Mouse (Mus musculus): ENCODE results near the gene Rrp1. TPM values are rescaled to one million over a fixed set of nuclear protein-coding genes. Genes with fewer than 3 reads are reported as not detected.

Rrp1 gene
- total RNA-seq (2021): 100 to 1,000 TPM; 186 to 194 TPM
- long read RNA-seq, experiment 1, partial matches to known transcripts: 14 of 33 reads
- long read RNA-seq, experiment 1, other reads (novel, unspliced or antisense): 18 of 33 reads
- long read RNA-seq, experiment 2, partial matches to known transcripts: 12 of 26 reads
- long read RNA-seq, experiment 2, other reads (novel, unspliced or antisense): 14 of 26 reads

DNA sequence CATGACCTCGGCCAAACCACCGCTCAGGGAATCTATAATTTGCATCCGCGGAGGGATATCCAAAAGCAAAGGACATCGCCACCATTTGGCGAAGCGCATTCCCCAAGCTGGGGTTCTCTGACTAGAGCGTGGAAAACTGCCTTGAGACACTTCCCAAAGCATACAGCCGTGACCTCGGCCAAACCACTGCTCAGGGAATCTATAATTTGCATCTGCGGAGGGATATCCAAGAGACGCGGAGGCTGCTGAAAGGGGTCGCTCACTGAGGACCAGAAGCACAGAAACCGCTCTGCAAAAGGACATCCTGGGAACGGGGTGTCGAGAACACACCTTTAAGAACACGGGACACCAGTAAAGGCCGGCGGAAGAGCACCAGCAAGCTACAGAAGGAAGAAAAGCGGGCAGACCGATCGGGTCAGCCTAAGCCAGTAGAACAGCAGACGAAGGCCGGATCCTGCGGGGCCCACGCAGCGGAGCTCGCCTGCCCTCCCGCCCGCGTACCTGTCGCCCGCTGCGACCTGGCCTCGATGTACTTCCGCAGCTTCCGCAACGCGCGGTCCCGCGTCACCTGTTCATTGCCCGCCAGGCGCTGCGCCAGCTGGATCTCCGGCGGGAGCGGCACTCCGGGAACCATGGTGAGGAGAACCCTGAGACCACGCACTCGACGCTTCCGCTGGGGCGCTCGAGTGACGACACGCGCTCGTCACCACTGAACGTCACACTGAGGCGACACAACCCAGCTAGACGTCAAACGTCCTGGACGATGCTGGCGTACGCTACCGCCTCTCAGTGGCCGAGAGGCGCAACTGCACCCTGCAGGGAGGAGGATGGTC lies at the start of gene Rrp1:
Gene Rrp1 (minus strand): TSS at position 725 of the 833 bp plus-strand sequence.
- DNase-seq: peak; percentile 96

GRCm38 (mm10) chr10:78461767-78462166 lies 48.9 kb upstream of the Rrp1 start:
- DNase-seq: no peak

DNA sequence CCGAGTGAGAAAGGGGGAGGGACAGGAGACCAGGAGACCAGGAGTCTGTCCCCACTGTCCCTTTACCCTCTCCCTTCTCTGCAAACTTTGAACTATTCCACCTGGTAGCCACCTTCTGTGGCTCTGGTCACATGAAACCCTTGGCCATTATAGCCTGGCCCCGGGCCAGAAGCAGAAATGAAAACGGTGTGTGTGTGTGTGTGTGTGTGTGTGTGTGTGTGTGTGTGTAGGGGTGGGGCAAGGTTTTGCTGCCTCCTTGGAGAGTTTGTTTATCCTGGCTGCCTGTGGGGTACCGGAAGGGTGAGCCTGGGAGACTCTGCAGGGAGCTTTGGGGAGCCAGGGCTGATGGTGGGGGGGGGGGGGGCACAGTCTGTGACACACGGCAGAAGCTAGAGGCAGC lies 47.6 kb upstream of the Rrp1 start:
- DNase-seq: no peak

DNA sequence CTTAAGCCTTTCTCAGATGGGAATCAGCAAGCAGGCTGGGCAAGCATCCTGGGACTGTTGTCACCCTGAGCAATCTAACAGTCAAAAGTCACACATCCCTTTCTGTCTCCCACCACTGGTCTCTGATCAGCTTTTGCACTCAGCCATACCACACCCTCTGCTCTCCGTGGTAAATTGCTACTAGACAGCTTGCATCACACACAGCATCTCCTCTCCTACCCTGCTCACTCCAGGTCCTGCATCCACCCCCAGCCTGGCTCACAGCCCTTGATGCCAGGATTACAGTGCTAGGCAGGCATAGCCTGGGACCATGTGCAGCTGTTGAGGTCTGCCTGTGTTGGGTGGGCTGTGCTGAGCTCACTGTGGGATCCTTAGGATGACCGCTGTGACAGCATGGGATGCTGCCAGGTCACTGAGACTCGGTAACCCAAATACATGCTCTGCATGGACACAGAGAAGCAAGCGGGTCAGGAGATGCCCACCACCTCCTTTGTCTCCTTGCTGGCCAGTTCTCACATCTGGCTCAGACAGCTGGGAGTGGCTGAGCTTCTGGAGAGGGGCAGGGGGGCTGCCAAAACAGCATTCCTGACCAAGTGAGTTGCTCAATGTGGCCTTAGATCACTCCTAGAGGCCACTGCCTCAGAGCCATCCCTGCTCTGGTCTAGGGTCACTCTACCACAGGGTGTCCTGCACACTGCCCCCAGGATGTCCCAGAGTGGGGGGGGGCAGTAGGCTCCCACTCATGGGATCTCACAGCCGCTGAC lies 45.7 kb upstream of the Rrp1 start:
- no peak for DNase-seq

- peak; percentile 73 for DNase-seq
Measured at GRCm38 (mm10) chr10:78457495-78458347, 44.9 kb upstream of the Rrp1 start.

GRCm38 (mm10) chr10:78456696-78457095 lies 43.9 kb upstream of the Rrp1 start:
- DNase-seq: no peak

DNA sequence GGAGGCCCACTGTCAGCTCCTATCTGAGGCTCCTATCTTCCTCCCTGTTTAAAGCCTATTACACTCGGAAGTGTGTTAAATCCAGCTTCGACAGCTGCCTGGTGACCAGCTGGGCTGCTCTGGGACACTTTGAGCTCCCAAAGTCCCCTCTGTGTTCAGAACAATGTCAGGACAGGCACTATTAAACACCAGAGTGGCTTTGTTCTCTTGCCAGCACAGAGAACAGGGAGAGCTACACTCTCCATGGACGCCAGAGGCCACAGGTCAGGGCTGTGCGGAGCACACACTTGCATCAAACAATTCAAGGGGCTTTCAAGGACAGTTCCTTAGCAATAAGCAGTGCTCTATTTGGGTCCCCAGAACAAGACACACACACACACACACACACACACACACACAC lies 39.8 kb upstream of the Rrp1 start:
- peak; percentile 58 for DNase-seq

GRCm38 (mm10) chr10:78450761-78451160 lies 37.9 kb upstream of the Rrp1 start:
- DNase-seq: no peak

- DNase-seq: no peak
Measured at GRCm38 (mm10) chr10:78447396-78447795, 34.6 kb upstream of the Rrp1 start.

- no peak for DNase-seq
Measured at GRCm38 (mm10) chr10:78446195-78446594, 33.4 kb upstream of the Rrp1 start.

DNA sequence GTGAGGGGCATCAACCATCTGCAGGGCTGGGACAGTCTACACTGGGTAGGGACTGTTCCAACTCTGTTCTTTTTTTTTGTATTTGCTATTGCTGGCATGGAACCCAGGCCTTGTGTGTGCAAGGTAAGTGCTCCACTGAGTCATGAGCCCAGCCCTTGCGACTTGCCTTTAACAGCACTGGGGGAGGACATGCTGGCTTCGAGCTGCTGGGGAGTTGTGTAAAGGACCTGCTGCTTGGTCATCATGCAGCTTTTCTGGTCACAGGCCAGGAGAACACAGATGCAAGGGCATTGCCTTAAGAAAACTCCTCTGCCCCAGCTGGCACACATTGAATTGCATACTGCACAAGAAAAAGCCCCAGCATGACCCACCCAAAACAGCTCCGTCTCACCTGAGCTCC lies 29.4 kb upstream of the Rrp1 start:
- DNase-seq: no peak

DNA sequence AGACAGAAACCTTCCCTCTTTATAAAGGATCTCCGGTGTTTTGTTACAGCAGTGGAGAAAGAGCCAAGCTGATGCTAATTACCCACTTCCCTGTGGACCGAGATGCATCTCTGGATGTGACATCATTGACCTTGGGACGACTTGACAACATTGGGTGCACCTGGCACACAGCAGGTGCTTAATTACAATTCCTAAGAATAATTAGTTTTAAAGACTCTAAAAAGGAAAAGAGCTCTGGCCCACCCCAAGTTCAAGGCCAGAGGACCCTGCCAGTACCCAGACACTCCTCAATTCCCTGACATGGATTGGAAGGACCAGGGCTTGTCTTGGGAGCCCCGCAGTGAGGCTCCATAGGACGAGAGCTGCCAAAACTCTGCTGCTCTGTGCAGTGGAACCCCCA lies 28.8 kb upstream of the Rrp1 start:
- DNase-seq: no peak

GRCm38 (mm10) chr10:78440812-78441211 lies 28.0 kb upstream of the Rrp1 start:
- no peak for DNase-seq

DNA sequence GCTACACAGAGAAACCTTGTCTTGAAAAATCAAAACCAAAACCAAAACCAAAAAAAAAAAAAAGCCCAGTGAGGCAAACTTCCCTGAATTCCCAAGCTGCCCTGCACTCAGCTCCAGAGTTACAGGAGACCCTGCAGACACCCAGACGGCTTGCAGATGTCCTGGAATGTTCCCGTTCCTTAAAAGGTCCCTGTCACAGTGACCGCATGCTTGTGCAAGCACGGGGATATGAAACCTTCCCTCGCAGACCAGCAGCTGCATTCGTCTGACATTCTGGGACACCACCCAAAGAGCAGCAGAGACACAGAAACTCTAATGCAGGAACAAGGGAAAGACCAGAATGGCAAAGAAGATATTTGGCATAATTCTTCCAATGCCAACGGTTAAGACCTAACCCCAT lies 27.1 kb upstream of the Rrp1 start:
- no peak for DNase-seq

DNA sequence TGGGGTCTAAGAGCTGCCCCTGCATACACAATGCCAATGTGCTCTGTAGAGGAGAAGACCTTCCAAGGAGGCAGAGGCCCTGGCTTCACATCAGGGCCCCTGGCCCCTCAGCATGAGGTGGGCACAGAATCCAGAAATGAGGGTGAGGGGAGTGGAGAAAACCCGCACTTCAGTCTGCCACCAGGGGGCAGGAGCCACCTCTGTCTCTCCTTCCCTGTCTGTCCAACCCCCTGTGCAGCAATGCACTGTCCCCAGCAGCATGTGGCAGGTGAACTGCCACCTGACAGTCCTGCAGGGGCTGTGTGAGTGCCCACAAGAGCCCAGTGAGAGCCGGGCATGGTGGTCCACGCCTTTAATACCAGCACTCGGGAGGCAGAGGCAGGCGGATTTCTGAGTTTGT lies 26.7 kb upstream of the Rrp1 start:
- DNase-seq: no peak

GRCm38 (mm10) chr10:78438094-78438493 lies 25.3 kb upstream of the Rrp1 start:
- DNase-seq: peak; percentile 93

DNA sequence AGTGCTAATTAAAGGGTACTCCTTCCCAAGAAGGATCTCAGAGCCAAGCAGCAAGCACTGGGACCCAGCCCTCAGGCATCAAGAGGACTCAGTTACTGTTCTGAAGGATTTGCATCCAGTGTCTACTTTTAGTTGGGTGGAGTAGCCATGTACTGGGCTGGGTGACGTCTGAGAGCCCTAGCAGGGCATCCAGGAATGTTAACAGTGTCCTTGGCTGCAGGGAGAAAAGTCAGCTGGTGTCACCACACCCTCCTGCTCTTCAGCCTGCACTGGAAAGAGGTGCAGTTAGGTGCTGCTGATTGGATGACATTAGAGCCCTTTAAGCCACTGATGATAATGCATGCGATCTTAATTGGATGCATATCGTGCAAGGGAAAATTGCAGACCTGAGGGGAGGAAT lies 20.0 kb upstream of the Rrp1 start:
- no peak for DNase-seq

- DNase-seq: no peak
Measured at GRCm38 (mm10) chr10:78429776-78430175, 16.9 kb upstream of the Rrp1 start.

GRCm38 (mm10) chr10:78429180-78429579 lies 16.3 kb upstream of the Rrp1 start:
- DNase-seq: no peak

GRCm38 (mm10) chr10:78428070-78428469 lies 15.2 kb upstream of the Rrp1 start:
- DNase-seq: no peak

GRCm38 (mm10) chr10:78426117-78426735 lies 13.4 kb upstream of the Rrp1 start:
- peak; percentile 28 for DNase-seq
